Mouse (Mus musculus): Measurements from ENCODE around the gene C2cd5. TPM values are rescaled to one million over a fixed set of nuclear protein-coding genes. Genes with fewer than 3 reads are reported as not detected.

Gene C2cd5
- polyA plus RNA-seq, 1 experiment = 16.7 TPM

GRCm38 (mm10) chr6:143105766-143106165, 5.8 kb upstream of the C2cd5 start:
- H3K4me3 ChIP-seq (replicated peaks; ENCODE audit: extremely low read depth, low read depth, low read length) = no peak overlapping the region
- no peak for DNase-seq
- TF ChIP-seq CTCF (IDR thresholded peaks at IDR 0.05; ENCODE audit: insufficient read depth, low read length) (no peak), POLR2A (IDR thresholded peaks at IDR 0.05; ENCODE audit: borderline replicate concordance, extremely low read depth, low read depth, low read length) (no peak)
- H3K4me1 ChIP-seq (ENCODE audit: control insufficient read depth, insufficient read depth, low read length) = no peaks in the 10 kb centered on the region
- 51% methylated on average over 3 of the region's 3 CpGs for WGBS

GRCm38 (mm10) chr6:143103981-143104680, 4.2 kb upstream of the C2cd5 start:
- Histone ChIP-seq H3K4me1 (ENCODE audit: control insufficient read depth, insufficient read depth, low read length) (no peaks in the 10 kb centered on the region; the same call in none of the 2 replicates), H3K4me3 (replicated peaks; ENCODE audit: extremely low read depth, low read depth, low read length) (no peak overlapping the region)
- DNase-seq = no peak
- WGBS = 52% methylated on average over 7 of the region's 7 CpGs
- TF ChIP-seq CTCF (IDR thresholded peaks at IDR 0.05; ENCODE audit: insufficient read depth, low read length) (no peak), POLR2A (IDR thresholded peaks at IDR 0.05; ENCODE audit: borderline replicate concordance, extremely low read depth, low read depth, low read length) (no peak)

- Histone ChIP-seq H3K4me3 (replicated peaks; ENCODE audit: extremely low read depth, low read depth, low read length) (peak overlapping the region; percentile 98), H3K4me1 (ENCODE audit: control insufficient read depth, insufficient read depth, low read length) (no peaks in the 10 kb centered on the region; the same call in none of the 2 replicates)
- TF ChIP-seq CTCF (IDR thresholded peaks at IDR 0.05; ENCODE audit: insufficient read depth, low read length) (no peak), POLR2A (IDR thresholded peaks at IDR 0.05; ENCODE audit: borderline replicate concordance, extremely low read depth, low read depth, low read length) (no peak)
- WGBS = 36% methylated on average over 8 of the region's 8 CpGs
- no peak for DNase-seq
Observed at GRCm38 (mm10) chr6:143100478-143101115, 656 bp upstream of the C2cd5 start.

- DNase-seq = no peak
- Histone ChIP-seq H3K4me3 (replicated peaks; ENCODE audit: extremely low read depth, low read depth, low read length) (peak overlapping the region; percentile 98), H3K4me1 (ENCODE audit: control insufficient read depth, insufficient read depth, low read length) (no peaks in the 10 kb centered on the region; the same call in none of the 2 replicates)
- WGBS = under 1% methylated on average over 32 of the region's 32 CpGs
- no peak for TF ChIP-seq POLR2A (IDR thresholded peaks at IDR 0.05; ENCODE audit: borderline replicate concordance, extremely low read depth, low read depth, low read length)
- TF ChIP-seq CTCF (IDR thresholded peaks at IDR 0.05; ENCODE audit: insufficient read depth, low read length) = no peak
Observed at GRCm38 (mm10) chr6:143099281-143099680, 660 bp downstream of the C2cd5 start.

GRCm38 (mm10) chr6:143095126-143095525, 4.8 kb downstream of the C2cd5 start:
- TF ChIP-seq CTCF (IDR thresholded peaks at IDR 0.05; ENCODE audit: insufficient read depth, low read length) = no peak
- no peak for TF ChIP-seq POLR2A (IDR thresholded peaks at IDR 0.05; ENCODE audit: borderline replicate concordance, extremely low read depth, low read depth, low read length)
- 72% methylated on average over 11 of the region's 11 CpGs for WGBS
- H3K4me3 ChIP-seq (replicated peaks; ENCODE audit: extremely low read depth, low read depth, low read length) = no peak overlapping the region
- H3K4me1 ChIP-seq (ENCODE audit: control insufficient read depth, insufficient read depth, low read length) = no peaks in the 10 kb centered on the region
- DNase-seq = no peak

- TF ChIP-seq CTCF (IDR thresholded peaks at IDR 0.05; ENCODE audit: insufficient read depth, low read length) (no peak), POLR2A (IDR thresholded peaks at IDR 0.05; ENCODE audit: borderline replicate concordance, extremely low read depth, low read depth, low read length) (no peak)
- WGBS = 83% methylated on average over 4 of the region's 4 CpGs
- Histone ChIP-seq H3K4me1 (ENCODE audit: control insufficient read depth, insufficient read depth, low read length) (no peaks in the 10 kb centered on the region), H3K4me3 (replicated peaks; ENCODE audit: extremely low read depth, low read depth, low read length) (no peak overlapping the region)
- no peak for DNase-seq
Observed at GRCm38 (mm10) chr6:143092856-143093255, 7.1 kb downstream of the C2cd5 start.

GRCm38 (mm10) chr6:143091076-143091475, 8.9 kb downstream of the C2cd5 start:
- Histone ChIP-seq H3K4me3 (replicated peaks; ENCODE audit: extremely low read depth, low read depth, low read length) (no peak overlapping the region), H3K4me1 (ENCODE audit: control insufficient read depth, insufficient read depth, low read length) (no peaks in the 10 kb centered on the region)
- no peak for TF ChIP-seq CTCF (IDR thresholded peaks at IDR 0.05; ENCODE audit: insufficient read depth, low read length)
- no peak for DNase-seq
- WGBS = 96% methylated on average over 6 of the region's 6 CpGs

- DNase-seq = no peak
- H3K4me3 ChIP-seq (replicated peaks; ENCODE audit: extremely low read depth, low read depth, low read length) = no peak overlapping the region
- TF ChIP-seq CTCF (IDR thresholded peaks at IDR 0.05; ENCODE audit: insufficient read depth, low read length) = no peak
- TF ChIP-seq POLR2A (IDR thresholded peaks at IDR 0.05; ENCODE audit: borderline replicate concordance, extremely low read depth, low read depth, low read length) = no peak
- no peaks in the 10 kb centered on the region for H3K4me1 ChIP-seq (ENCODE audit: control insufficient read depth, insufficient read depth, low read length)
- 92% methylated on average over 4 of the region's 4 CpGs for whole genome bisulfite sequencing
Observed at GRCm38 (mm10) chr6:143087332-143087731, 12.6 kb downstream of the C2cd5 start.

- Histone ChIP-seq H3K4me1 (ENCODE audit: control insufficient read depth, insufficient read depth, low read length) (no peaks in the 10 kb centered on the region), H3K4me3 (replicated peaks; ENCODE audit: extremely low read depth, low read depth, low read length) (no peak overlapping the region)
- 96% methylated on average over 1 of the region's 1 CpGs for WGBS
- DNase-seq = no peak
- no peak for TF ChIP-seq POLR2A (IDR thresholded peaks at IDR 0.05; ENCODE audit: borderline replicate concordance, extremely low read depth, low read depth, low read length)
- no peak for TF ChIP-seq CTCF (IDR thresholded peaks at IDR 0.05; ENCODE audit: insufficient read depth, low read length)
Observed at GRCm38 (mm10) chr6:143085898-143086297, 14.0 kb downstream of the C2cd5 start.

Measured in lung, adult 2 months (tissue).